Mouse (Mus musculus) neural tube, embryonic 14.5 days (tissue): Measurements from ENCODE around the gene Ap2a1. TPM values are rescaled to one million over a fixed set of nuclear protein-coding genes. Genes with fewer than 3 reads are reported as not detected.
"Not testable (repeated sequence)": the region's sequence is repeated elsewhere in the genome, so short reads cannot be mapped to it uniquely, and the experiment has no call there.

Experiments used
- ATAC-seq: fragments of 200-750 bp; cut with Nextera tagmentation; 2 replicates; pipeline ENCODE4 v1.8.0; 2017; ENCODE audit warnings: low read depth, mild to moderate bottlenecking, moderate TSS enrichment, moderate library complexity
- H3K27ac ChIP-seq: fragments of 300-500 bp; sonication (generic); 2 replicates; pipeline ENCODE4 v1.5.1; 2014; ENCODE audit warnings: low read depth, mild to moderate bottlenecking, control low read depth, low read length, moderate library complexity, mixed read lengths
- H3K27me3 ChIP-seq: fragments of 300-500 bp; sonication (generic); 2 replicates; pipeline ENCODE4 v1.6.1; 2014; ENCODE audit warnings: low read length; ENCODE audit not compliant: control insufficient read depth, insufficient read depth
- H3K36me3 ChIP-seq: fragments of 300-500 bp; sonication (generic); 2 replicates; pipeline ENCODE4 v1.6.1; 2014; ENCODE audit warnings: low read length, mixed read lengths; ENCODE audit not compliant: control insufficient read depth, insufficient read depth
- H3K4me1 ChIP-seq: fragments of 300-500 bp; sonication (generic); 2 replicates; pipeline ENCODE4 v1.6.1; 2014; ENCODE audit warnings: low read length; ENCODE audit not compliant: control insufficient read depth, insufficient read depth
- H3K4me2 ChIP-seq: fragments of 300-500 bp; sonication (generic); 2 replicates; pipeline ENCODE4 v1.6.1; 2014; ENCODE audit warnings: mild to moderate bottlenecking, low read depth, low read length, control low read depth
- H3K4me3 ChIP-seq: fragments of 300-500 bp; sonication (generic); 2 replicates; pipeline ENCODE4 v1.5.1; 2014; ENCODE audit warnings: low read depth, low read length, control low read depth, mixed read lengths
- H3K9ac ChIP-seq: fragments of 300-500 bp; sonication (generic); replicated peaks from 2 replicates; pipeline ENCODE4 v1.6.1; 2014; ENCODE audit warnings: low read depth, mild to moderate bottlenecking, control low read depth, low read length, mixed read lengths
- H3K9me3 ChIP-seq: fragments of 300-500 bp; sonication (generic); 2 replicates; pipeline ENCODE4 v1.6.1; 2016; ENCODE audit warnings: low read length; ENCODE audit not compliant: control insufficient read depth
- whole genome bisulfite sequencing: fragments of 180-500 bp; shearing (Covaris S2); extraction: QIAGEN DNeasy Blood & Tissue Kit; methylation state at CpG from one replicate; pipeline ENCODE4 v1.1.7; 2014; 5-methylcytosine and 5-hydroxymethylcytosine counted together
- polyA plus RNA-seq: library from polyadenylated mRNA; unstranded; fragments of >200 nt; fragmentation: Nextera tagmentation; extraction: Ambion mirVana; gene quantifications from 2 replicates; pipeline ENCODE4 v1.2.1, GENCODE M21; 2014

Gene Ap2a1
- polyA plus RNA-seq, 1 experiment from 2014 or later = 128 TPM

DNA sequence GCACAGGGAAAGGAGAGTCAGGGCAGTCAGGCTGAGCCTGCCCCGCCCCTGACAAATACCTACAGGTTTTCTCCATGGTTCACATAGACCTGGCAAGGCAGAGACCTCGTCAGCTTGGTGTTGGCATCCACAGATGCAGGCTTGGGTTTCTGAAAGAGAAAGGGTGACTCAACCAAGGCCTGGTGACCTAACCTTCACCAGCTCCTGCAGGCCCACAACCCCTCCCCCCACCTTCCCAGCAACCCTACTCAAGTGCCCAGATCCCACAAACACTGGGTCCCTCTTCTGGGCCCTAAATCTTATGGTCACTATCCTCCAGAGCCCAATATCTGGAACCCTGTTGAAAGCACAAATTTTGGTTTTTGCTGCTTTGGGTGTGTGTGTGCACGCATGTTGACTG lies 46.3 kb downstream of the Ap2a1 start:
- H3K4me3 ChIP-seq = no peak overlapping the region
- 93% methylated on average over 3 of the region's 3 CpGs for WGBS
- ATAC-seq = no peak
- H3K36me3 ChIP-seq = peaks cover 74% of the 10 kb centered on the region
- no peaks in the 10 kb centered on the region for H3K27me3 ChIP-seq
- no peaks in the 10 kb centered on the region for H3K9me3 ChIP-seq
- no peak overlapping the region for H3K27ac ChIP-seq
- H3K4me1 ChIP-seq = no peaks in the 10 kb centered on the region
- no peak overlapping the region for H3K9ac ChIP-seq
- H3K4me2 ChIP-seq = no peak overlapping the region

- H3K9me3 ChIP-seq = no peaks in the 10 kb centered on the region
- WGBS = 90% methylated on average over 14 of the region's 14 CpGs
- ATAC-seq = no peak
- H3K4me3 ChIP-seq = no peak overlapping the region
- no peak overlapping the region for H3K4me2 ChIP-seq
- H3K27ac ChIP-seq = no peak overlapping the region
- peaks cover 61% of the 10 kb centered on the region for H3K36me3 ChIP-seq
- no peaks in the 10 kb centered on the region for H3K4me1 ChIP-seq
- H3K9ac ChIP-seq = no peak overlapping the region
- H3K27me3 ChIP-seq = no peaks in the 10 kb centered on the region
Measured at GRCm38 (mm10) chr7:44877833-44878232, 51.5 kb downstream of the Ap2a1 start.

GRCm38 (mm10) chr7:44871774-44872173 lies 57.5 kb downstream of the Ap2a1 start:
- H3K36me3 ChIP-seq, H3K4me3 ChIP-seq, H3K27ac ChIP-seq, ATAC-seq, H3K4me2 ChIP-seq, H3K9ac ChIP-seq, H3K27me3 ChIP-seq, H3K9me3 ChIP-seq: not testable (repeated sequence)
- H3K4me1 ChIP-seq = peaks cover 24% of the 10 kb centered on the region
- WGBS = 88% methylated on average over 2 of the region's 2 CpGs

GRCm38 (mm10) chr7:44871181-44871580 lies 58.1 kb downstream of the Ap2a1 start:
- Histone ChIP-seq H3K36me3 (0 out of 2 replicates have a peak, but pooled peaks cover 5% of the 10 kb centered on the region), H3K27ac (no peak overlapping the region), H3K4me3 (no peak overlapping the region), H3K9me3 (no peaks in the 10 kb centered on the region), H3K27me3 (peaks cover 2% of the 10 kb centered on the region; the same call in 1 of the 2 replicates), H3K4me2 (no peak overlapping the region), H3K4me1 (peaks cover 30% of the 10 kb centered on the region), H3K9ac (no peak overlapping the region)
- ATAC-seq = no peak
- 33% methylated on average over 1 of the region's 1 CpGs for WGBS

DNA sequence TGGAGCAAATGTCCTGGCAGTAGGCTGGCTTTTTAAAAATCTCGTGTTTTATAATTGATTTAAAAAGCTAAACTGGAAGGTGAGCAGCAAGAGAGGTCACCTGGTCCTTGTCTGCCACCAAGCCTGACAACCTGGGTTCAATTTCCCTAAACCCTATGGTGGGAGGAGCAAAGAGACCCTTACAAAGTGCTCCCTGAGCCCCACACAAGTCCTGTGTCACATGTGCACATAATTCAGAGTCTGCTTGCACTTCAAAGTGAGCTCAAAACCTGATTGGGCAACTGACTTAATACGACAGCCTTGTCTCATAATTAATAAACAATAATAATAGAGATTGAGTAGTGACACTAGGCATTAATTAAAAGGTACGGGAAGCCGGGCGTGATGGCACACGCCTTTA lies 58.7 kb downstream of the Ap2a1 start:
- H3K27ac ChIP-seq = peak overlapping the region; percentile 100
- peak overlapping the region; percentile 98 for H3K4me3 ChIP-seq
- H3K27me3 ChIP-seq = peaks cover 2% of the 10 kb centered on the region; the same call in 1 of the 2 replicates
- peaks cover 5% of the 10 kb centered on the region; the same call in 1 of the 2 replicates for H3K36me3 ChIP-seq
- no peaks in the 10 kb centered on the region for H3K9me3 ChIP-seq
- peak overlapping the region; percentile 35; the same call in 1 of the 2 replicates for H3K9ac ChIP-seq
- H3K4me1 ChIP-seq = peaks cover 35% of the 10 kb centered on the region
- H3K4me2 ChIP-seq = peak overlapping the region; percentile 100
- WGBS = 83% methylated on average over 6 of the region's 6 CpGs
- no peak for ATAC-seq

DNA sequence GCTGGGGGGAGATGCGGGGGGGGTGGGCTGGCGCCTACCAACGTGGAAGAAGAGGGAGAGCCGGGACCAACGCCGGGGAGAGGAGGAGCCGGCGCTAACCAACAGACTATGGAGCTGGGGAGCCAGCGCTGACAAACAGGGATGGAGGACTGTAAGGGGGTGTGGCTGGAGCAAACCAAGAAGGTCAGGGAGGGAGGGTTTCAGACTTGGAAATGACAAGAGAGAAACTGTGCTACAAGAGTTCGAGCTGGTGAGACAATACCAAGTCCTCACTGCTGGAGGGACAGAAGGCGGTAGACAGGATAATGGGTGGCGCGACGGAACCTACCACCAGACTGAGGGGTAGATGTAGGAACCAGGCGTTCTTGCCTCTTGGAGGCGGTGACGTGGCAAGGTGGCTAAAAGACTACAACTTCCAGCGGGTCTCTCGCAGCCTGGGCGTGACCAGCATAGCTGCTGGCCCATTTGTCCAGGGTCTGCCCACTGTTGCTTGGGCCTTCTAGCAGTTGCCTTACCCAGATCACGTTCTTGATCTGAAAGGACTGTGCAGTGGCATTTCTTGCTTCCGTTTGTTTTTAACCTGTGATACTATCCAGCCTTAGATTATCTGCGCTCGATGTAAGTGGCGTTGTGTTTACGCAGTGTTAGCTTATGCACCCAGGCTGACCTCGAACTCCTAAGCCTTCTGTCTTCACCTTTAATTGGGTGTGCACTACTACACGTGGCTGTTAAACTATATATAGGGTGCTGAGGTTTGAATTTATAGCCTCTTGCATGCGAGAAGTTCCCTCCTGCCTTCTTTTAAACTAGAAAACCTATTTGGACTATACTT lies 59.4 kb downstream of the Ap2a1 start, which contains the start of gene Ptov1:
Ptov1 (minus strand) TSS at position 92 of the 832 bp plus-strand sequence.
- peaks cover 10% of the 10 kb centered on the region; the same call in 1 of the 2 replicates for H3K36me3 ChIP-seq
- WGBS = 10% methylated on average over 29 of the region's 29 CpGs
- H3K9me3 ChIP-seq = no peaks in the 10 kb centered on the region
- H3K27ac ChIP-seq = peak within 1 kb of the TSS; percentile 100
- peaks cover 37% of the 10 kb centered on the region for H3K4me1 ChIP-seq
- peak within 1 kb of the TSS; percentile 99 for H3K9ac ChIP-seq
- peak within 1 kb of the TSS; percentile 100 for H3K4me2 ChIP-seq
- H3K27me3 ChIP-seq = peaks cover 2% of the 10 kb centered on the region; the same call in 1 of the 2 replicates
- peak within 1 kb of the TSS; percentile 98 for H3K4me3 ChIP-seq
- ATAC-seq = peak; percentile 94

DNA sequence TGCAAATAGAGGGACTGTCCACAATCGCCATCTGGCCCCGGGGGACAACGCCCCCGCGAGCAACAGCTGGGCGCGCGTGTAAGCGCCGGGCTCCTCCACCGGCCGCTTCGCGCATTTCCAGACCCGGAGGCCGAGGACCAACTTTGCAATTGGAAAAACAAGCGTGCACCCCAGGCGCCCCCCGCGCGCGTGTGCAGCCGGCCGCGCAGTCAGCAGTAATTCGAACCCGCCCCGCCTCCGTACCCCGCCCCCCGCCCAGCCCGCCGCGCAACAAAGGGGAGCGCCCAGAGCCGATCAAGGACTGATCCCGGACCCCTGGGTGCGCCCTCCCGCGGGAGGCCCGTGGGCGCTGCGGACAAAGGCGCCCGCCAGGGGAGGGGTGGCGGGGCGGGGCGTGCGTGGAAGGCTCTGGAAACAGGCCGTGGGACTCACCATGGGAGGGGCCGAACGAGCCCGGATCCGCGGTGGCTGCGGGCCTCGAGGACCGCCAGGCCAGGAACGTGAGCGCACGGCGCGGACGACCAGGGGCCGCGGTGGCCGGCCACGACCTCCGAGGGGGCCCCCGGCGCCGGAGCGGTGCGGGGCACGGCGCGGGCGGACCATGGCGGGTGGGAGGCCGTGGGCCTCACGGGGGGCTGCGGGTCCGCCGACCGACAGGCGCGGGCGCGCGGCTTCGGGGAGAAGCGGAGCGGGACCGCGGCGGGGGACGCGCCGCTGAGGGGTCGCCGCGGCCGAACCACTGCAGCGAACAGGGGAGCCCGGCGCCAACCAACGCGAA lies 60.2 kb downstream of the Ap2a1 start:
- under 1% methylated on average over 58 of the region's 108 CpGs for WGBS
- H3K4me1 ChIP-seq = peaks cover 37% of the 10 kb centered on the region

DNA sequence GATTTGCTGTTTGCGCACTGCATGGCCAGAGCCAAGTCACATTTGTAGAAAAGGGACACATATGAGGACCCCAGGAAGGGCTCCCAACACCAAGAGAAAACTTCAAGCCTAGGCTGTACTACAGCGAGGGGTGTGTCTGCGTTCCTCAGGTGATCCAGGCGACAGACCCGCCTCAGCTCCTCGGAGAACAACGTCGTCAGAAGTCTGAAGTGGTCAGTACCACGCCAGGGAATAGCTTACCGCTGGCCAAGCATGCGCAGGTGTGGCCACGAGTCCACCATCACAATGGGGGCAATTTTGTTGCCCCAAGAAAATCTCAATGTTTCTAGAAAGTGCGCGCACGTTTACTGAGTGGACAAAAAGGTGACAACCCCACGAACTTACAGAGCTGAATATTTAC lies 60.8 kb downstream of the Ap2a1 start:
- peak overlapping the region; percentile 100 for H3K27ac ChIP-seq
- peaks cover 2% of the 10 kb centered on the region; the same call in 1 of the 2 replicates for H3K27me3 ChIP-seq
- H3K9ac ChIP-seq = peak overlapping the region; percentile 99
- 7% methylated on average over 16 of the region's 16 CpGs for WGBS
- peaks cover 24% of the 10 kb centered on the region for H3K36me3 ChIP-seq
- H3K9me3 ChIP-seq = no peaks in the 10 kb centered on the region
- H3K4me2 ChIP-seq = peak overlapping the region; percentile 100
- peaks cover 37% of the 10 kb centered on the region for H3K4me1 ChIP-seq
- no peak for ATAC-seq
- H3K4me3 ChIP-seq = peak overlapping the region; percentile 98

More for the DNA sequence above, 60.2 kb downstream of the Ap2a1 start:
- Histone ChIP-seq H3K4me2 (peak overlapping the region; percentile 100), H3K27ac (peak overlapping the region; percentile 100), H3K9ac (peak overlapping the region; percentile 99), H3K4me3 (peak overlapping the region; percentile 98), H3K9me3 (no peaks in the 10 kb centered on the region), H3K36me3 (peaks cover 18% of the 10 kb centered on the region), H3K27me3 (peaks cover 2% of the 10 kb centered on the region; the same call in 1 of the 2 replicates)
- peak; percentile 15 for ATAC-seq
